Mouse (Mus musculus): ENCODE measurements around the gene Zfp944.
"Not testable (repeated sequence)": the region's sequence is repeated elsewhere in the genome, so short reads cannot be mapped to it uniquely, and the experiment has no call there.

The Zfp944 gene

DNA sequence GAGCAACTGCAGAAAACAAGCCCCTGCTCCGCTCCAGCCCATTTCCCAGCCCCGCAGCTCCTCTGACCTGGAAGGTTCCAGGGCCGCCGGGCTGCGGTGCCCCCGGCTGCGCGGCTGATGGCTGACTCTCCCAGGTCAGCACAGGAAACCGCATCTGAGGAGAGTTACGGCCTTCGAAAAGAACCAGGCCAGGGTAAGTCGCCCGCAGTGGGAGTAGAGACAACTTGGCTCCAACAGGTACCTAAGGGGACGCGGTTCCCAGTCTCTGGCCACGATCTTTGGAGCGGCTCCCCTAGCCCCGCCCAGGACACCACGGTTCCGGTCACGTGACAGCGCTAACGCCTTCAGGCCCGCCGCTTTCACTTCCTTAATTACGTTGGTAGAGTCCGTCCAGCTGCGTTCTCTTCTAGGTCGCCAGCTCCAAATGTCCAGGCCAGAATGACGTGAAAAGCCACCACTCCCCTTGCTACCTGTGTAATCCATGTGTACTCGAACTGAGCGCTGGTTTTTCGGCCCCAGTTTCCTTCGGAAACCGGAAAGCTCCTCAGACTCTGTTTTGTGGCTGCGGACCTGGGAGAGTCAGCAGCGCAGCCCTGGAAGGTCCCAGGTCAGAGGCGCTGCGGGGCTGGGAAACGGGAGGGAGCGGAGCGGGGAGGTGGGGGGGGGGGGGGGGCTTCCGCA, at the start of gene Zfp944, which contains the start of gene Zfp758:
TSS of gene Zfp944 (minus strand) at position 300 of the 681 bp plus-strand sequence.
TSS of gene Zfp758 (plus strand) at position 353 of the 681 bp plus-strand sequence.
- peak; percentile 63 to 71 for DNase-seq

DNA sequence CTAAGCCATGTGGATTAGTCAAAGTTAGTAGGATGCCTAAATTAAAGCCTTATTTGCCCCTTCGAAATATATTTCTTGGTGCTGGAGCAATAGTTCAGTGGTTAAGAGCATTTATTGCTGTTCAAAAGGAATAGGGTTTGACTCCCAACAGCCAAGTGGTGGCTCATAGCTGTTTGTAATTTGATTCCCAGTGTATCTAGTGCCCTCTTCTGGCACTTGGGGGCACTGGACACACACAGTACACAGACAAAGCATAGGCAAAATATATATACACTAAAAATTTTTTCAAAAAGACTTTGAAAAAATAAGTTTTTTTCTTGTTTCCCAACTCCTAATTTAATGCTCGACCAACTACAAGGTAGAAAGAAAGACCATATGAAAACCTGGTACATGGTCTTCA, 49.6 kb upstream of the Zfp944 start:
- DNase-seq, result peak; percentile 60 to 62

DNA sequence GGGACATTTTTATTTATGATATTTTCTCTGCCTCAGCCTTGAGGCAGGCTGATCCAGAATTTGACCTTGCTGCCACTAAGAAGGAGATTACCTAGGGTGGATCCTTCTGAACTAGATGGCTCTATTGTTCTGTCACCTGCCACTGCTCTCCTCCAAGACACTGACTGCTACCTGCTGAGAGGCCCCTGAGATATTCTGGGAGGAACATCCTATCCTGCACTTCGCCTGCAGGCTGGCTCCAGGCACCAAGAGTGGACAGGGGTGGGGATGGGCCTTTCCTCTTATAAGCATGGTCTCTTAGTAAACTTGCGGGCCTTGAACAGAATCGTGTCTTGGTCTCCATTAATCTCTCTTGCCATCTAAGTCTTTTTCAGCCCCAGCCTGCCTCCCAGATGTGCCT, 2.7 kb upstream of the Zfp944 start:
- no peak for DNase-seq

DNA sequence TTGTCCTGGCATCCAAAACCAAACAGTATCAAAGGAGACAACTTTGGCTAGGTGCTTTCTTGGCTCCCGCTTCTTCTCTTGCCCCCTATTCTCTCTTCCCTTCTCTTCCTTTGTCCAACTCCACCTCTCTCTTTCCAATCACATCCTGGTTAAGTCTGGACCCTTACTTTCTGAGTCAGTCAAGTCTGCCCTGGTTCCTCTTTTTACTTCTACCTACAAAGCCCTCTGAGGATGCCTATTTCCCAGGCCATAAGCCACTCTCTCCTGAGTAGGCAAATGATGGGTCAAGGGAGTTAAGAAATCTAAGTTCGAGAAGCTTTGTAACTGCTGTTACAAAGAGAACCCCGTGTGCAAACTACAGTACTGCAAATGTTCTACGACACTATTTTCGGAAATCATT, 628 bp downstream of the Zfp944 start:
- DNase-seq, result peak; percentile 29 to 30

DNA sequence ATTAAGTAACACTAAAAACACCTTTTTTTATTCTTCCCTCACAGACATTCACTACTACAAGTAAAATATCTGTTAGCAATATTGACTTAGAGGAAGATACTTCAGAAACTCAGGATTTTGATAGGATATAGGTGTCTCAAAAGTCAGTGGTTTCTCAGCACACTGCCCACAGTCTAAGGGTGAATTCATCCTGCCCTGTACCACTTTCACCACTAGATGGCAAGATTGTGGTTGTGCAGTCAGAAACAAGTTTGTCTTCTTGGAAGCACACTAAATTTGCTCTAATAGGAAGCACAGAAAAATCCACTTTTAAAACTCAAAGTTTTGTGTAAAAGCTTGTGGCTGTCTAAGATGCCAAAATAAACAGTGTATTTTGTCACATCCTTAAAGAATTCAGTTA, 8.4 kb downstream of the Zfp944 start:
- peak; percentile 53 to 66 for DNase-seq

DNA sequence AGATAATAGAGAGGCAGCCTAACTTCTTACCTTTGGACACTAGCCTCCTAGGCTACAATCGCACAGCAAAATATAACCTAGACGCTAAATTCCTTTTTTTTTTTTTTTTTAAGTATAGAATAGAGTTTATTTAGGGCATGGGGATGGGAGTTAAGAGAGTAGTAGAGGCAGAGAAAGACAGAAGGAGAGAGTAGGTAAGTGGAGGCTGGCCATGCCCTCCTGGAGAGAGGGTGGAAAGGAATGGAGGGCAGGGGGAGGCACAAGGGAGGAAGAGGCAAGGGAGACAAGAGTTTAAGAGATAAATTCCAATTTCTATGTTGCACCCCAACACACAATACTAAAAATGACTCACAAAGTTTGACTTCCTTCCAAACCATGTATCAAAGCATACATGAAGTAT, 46.0 kb downstream of the Zfp944 start:
- not testable (repeated sequence) for DNase-seq

DNA sequence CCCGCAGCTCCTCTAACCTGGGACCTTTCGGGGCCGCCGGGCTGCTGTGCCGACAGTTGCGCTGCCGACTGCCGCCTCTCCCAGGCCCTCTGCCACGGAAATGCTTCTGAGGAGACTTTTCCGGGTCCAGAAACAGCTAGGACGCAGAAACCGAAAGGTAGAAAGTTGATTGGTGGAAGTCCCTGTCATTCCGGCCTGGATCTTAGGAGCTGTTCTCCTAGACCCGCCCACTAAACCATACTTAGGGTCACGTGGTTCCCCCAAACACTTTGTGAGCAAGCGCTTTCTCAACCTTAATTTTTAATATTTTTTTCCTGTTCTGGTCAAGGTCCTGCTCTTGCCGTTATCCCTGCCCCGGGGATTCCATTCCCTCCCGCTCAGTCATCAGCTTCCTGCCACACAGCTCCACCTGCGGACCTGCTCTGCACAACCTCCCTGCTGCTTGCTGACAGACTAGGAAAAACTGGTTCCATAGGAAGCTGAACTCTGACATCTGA, 46.4 kb downstream of the Zfp944 start, which contains the start of gene CT030661.1:
TSS of gene CT030661.1 (minus strand) at position 108 of the 497 bp plus-strand sequence.
- peak; percentile 58 to 64 for DNase-seq

DNA sequence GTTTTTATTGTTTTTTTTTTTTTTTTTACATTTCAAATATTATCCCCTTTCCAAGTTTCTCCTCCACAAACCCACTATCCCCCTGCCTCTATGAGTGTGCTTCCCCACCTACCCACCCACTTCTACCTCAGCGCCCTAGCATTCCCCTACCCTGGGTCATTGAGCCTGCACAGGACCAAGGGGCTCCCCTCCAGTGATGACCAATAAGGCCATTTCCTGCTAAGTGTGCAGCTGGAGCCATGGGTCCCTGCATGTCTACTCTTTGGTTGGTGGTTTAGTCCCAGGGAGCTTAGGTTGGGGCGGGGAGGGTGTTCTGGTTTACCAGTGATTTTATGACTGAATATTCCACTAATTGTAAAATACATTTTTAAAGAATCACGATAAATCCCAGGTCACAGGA, 47.0 kb downstream of the Zfp944 start:
- DNase-seq, result peak in 1 of 2 experiments; percentile 2

Data from B cell, adult 2 months (primary cell).